Mouse (Mus musculus) testis, adult 2 months (tissue): Measurements from ENCODE around the gene Csad.

Source experiments
- CTCF ChIP-seq: fragments of 200-500 bp; IDR thresholded peaks from 2 replicates; pipeline ENCODE4 v1.5.1; 2012; ENCODE audit warnings: low read depth, mild to moderate bottlenecking, inconsistent platforms, low read length, moderate library complexity; ENCODE audit not compliant: control insufficient read depth, insufficient read depth, insufficient replicate concordance
- POLR2A ChIP-seq: fragments of 200-500 bp; IDR thresholded peaks from 2 replicates; pipeline ENCODE4 v1.6.1; 2012; ENCODE audit warnings: low read depth, mild to moderate bottlenecking, inconsistent platforms, low read length, moderate library complexity; ENCODE audit not compliant: control insufficient read depth

GRCm38 (mm10) chr15:102192271-102192812, 12.2 kb downstream of the Csad start:
- TF ChIP-seq POLR2A (no peak), CTCF (no peak)
